Mouse (Mus musculus) hindbrain, embryonic 14.5 days (tissue): ENCODE results near the gene Plet1. TPM values are rescaled to one million over a fixed set of nuclear protein-coding genes. Genes with fewer than 3 reads are reported as not detected.
A peak's percentile ranks its signal among the peaks of the same experiment; 100 is the strongest.

Source experiments
- ATAC-seq: fragments of 200-750 bp; cut with Nextera tagmentation; 2 replicates; pipeline ENCODE4 v1.8.0; 2017; ENCODE audit warnings: moderate number of reproducible peaks, mild to moderate bottlenecking, moderate TSS enrichment, moderate library complexity; ENCODE audit not compliant: low FRiP score
- DNase-seq: peaks from one replicate; pipeline ENCODE4 v3.0.0-alpha.2; 2015; ENCODE audit warnings: low spot score
- H3K27ac ChIP-seq: fragments of 300-500 bp; sonication (generic); 2 replicates; pipeline ENCODE4 v1.5.1; 2014; ENCODE audit warnings: mild to moderate bottlenecking, moderate library complexity
- H3K27me3 ChIP-seq: fragments of 300-500 bp; sonication (generic); 2 replicates; pipeline ENCODE4 v1.6.1; 2014; ENCODE audit warnings: mild to moderate bottlenecking, low read length, mixed read lengths; ENCODE audit not compliant: control insufficient read depth, insufficient read depth
- H3K36me3 ChIP-seq: fragments of 300-500 bp; sonication (generic); replicated peaks from 2 replicates; pipeline ENCODE4 v1.6.1; 2014; ENCODE audit not compliant: control insufficient read depth, insufficient read depth
- H3K4me1 ChIP-seq: fragments of 300-500 bp; sonication (generic); replicated peaks from 2 replicates; pipeline ENCODE4 v1.6.1; 2014; ENCODE audit warnings: antibody characterized with exemption, low read length, mixed read lengths; ENCODE audit not compliant: control insufficient read depth, insufficient read depth
- H3K4me2 ChIP-seq: fragments of 300-500 bp; sonication (generic); replicated peaks from 2 replicates; pipeline ENCODE4 v1.6.1; 2014; ENCODE audit warnings: mild to moderate bottlenecking, moderate library complexity
- H3K4me3 ChIP-seq: fragments of 300-500 bp; sonication (generic); replicated peaks from 2 replicates; pipeline ENCODE4 v1.5.1; 2014; ENCODE audit warnings: mild to moderate bottlenecking, low read length
- H3K9ac ChIP-seq: fragments of 300-500 bp; sonication (generic); 2 replicates; pipeline ENCODE4 v1.6.1; 2014
- H3K9me3 ChIP-seq: fragments of 300-500 bp; sonication (generic); 2 replicates; pipeline ENCODE4 v1.6.1; 2016; ENCODE audit warnings: low read length; ENCODE audit not compliant: control insufficient read depth
- WGBS: fragments of 180-500 bp; shearing (Covaris S2); extraction: QIAGEN DNeasy Blood & Tissue Kit; methylation state at CpG from one replicate; pipeline ENCODE4 v1.1.7; 2014; 5-methylcytosine and 5-hydroxymethylcytosine counted together
- polyA plus RNA-seq: library from polyadenylated mRNA; unstranded; fragments of >200 nt; fragmentation: Nextera tagmentation; extraction: Ambion mirVana; gene quantifications from 2 replicates; pipeline ENCODE4 v1.2.1, GENCODE M21; 2014

Plet1 gene
- polyA plus RNA-seq: 0.24 and 0.43 TPM in 2 replicates

GRCm38 (mm10) chr9:50494311-50494710 is at the start of gene Plet1:
Gene Plet1 (plus strand): TSS chr9:50494525.
- Histone ChIP-seq H3K4me1 (0 out of 2 replicates have a peak, but pooled peaks cover 7% of the 10 kb centered on the region), H3K27ac (no peak within 1 kb of the TSS), H3K4me3 (no peak within 1 kb of the TSS), H3K36me3 (no peaks in the 10 kb centered on the region), H3K9me3 (no peaks in the 10 kb centered on the region), H3K27me3 (no peaks in the 10 kb centered on the region), H3K4me2 (no peak within 1 kb of the TSS), H3K9ac (no peak within 1 kb of the TSS)
- DNase-seq: no peak
- WGBS: 86% methylated on average over 6 of the region's 6 CpGs
- no peak for ATAC-seq

- H3K9me3 ChIP-seq: no peaks in the 10 kb centered on the region
- H3K27ac ChIP-seq: no peak overlapping the region
- peak; percentile 57; the same call in 1 of the 2 replicates for ATAC-seq
- H3K9ac ChIP-seq: no peak overlapping the region
- H3K4me2 ChIP-seq: no peak overlapping the region
- H3K4me1 ChIP-seq: 0 out of 2 replicates have a peak, but pooled peaks cover 12% of the 10 kb centered on the region
- no peaks in the 10 kb centered on the region for H3K27me3 ChIP-seq
- 62% methylated on average over 13 of the region's 13 CpGs for WGBS
- no peaks in the 10 kb centered on the region for H3K36me3 ChIP-seq
- H3K4me3 ChIP-seq: no peak overlapping the region
- DNase-seq: peak; percentile 51
Measured at GRCm38 (mm10) chr9:50449048-50449447, 45.3 kb upstream of the Plet1 start.

DNA sequence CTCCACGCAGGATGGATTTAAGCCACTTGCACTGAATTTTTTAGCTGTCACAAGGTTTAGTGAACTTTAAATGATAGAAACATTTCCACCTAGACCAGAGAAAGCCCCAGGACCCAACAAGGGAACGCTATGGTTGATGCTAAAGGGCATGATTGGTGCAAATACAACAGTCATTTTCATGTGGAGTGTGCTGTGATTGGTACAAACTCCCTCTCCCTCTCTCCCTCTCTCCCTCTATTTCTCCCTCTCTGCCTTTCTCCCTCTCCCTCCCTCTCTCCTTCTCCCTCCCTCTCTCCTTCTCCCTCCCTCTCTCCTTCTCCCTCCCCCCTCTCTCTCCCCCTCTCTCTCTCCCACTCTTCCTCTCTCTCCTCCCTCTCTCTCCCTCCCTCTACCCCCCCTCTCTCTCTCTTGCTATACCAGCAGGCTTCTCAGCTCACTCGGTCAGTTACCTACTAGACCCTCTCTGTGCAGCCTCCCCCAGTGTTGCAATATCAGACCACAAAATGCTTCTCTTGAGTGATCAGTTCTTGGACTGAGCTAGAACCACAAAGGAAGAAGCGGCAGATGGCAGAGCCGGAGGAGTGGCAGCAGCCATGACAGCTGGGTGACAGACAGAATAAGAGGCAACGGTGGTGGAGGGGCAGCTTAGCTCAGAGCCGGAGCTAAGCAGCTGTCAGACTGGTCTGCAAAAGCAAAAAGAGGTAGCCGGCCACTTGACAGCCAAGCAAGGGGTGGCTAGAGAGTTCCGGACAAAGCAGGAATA is 42.7 kb upstream of the Plet1 start:
- Histone ChIP-seq H3K4me2 (peak overlapping the region; percentile 34), H3K27ac (peak overlapping the region; percentile 62), H3K36me3 (no peaks in the 10 kb centered on the region), H3K4me3 (no peak overlapping the region), H3K9ac (no peak overlapping the region), H3K4me1 (0 out of 2 replicates have a peak, but pooled peaks cover 12% of the 10 kb centered on the region), H3K27me3 (no peaks in the 10 kb centered on the region), H3K9me3 (no peaks in the 10 kb centered on the region)
- ATAC-seq: peak; percentile 65; the same call in 1 of the 2 replicates
- 40% methylated on average over 9 of the region's 9 CpGs for WGBS
- peak; percentile 34 for DNase-seq

GRCm38 (mm10) chr9:50452303-50452775 is 42.0 kb upstream of the Plet1 start:
- H3K27ac ChIP-seq: peak overlapping the region; percentile 62
- H3K4me1 ChIP-seq: 0 out of 2 replicates have a peak, but pooled peaks cover 9% of the 10 kb centered on the region
- 18% methylated on average over 10 of the region's 10 CpGs for WGBS
- H3K27me3 ChIP-seq: no peaks in the 10 kb centered on the region
- DNase-seq (peak; percentile 86), ATAC-seq (peak; percentile 48; the same call in 1 of the 2 replicates)
- peak overlapping the region; percentile 34 for H3K4me2 ChIP-seq
- H3K4me3 ChIP-seq: no peak overlapping the region
- no peak overlapping the region for H3K9ac ChIP-seq
- H3K36me3 ChIP-seq: no peaks in the 10 kb centered on the region
- no peaks in the 10 kb centered on the region for H3K9me3 ChIP-seq

- no peak overlapping the region for H3K9ac ChIP-seq
- H3K36me3 ChIP-seq: no peaks in the 10 kb centered on the region
- H3K4me3 ChIP-seq: no peak overlapping the region
- no peak overlapping the region for H3K4me2 ChIP-seq
- no peak for ATAC-seq
- DNase-seq: no peak
- no peaks in the 10 kb centered on the region for H3K27me3 ChIP-seq
- no peaks in the 10 kb centered on the region for H3K9me3 ChIP-seq
- H3K27ac ChIP-seq: no peak overlapping the region
- H3K4me1 ChIP-seq: 0 out of 2 replicates have a peak, but pooled peaks cover 2% of the 10 kb centered on the region
- 79% methylated on average over 7 of the region's 7 CpGs for WGBS
Measured at GRCm38 (mm10) chr9:50457596-50457995, 36.7 kb upstream of the Plet1 start.

DNA sequence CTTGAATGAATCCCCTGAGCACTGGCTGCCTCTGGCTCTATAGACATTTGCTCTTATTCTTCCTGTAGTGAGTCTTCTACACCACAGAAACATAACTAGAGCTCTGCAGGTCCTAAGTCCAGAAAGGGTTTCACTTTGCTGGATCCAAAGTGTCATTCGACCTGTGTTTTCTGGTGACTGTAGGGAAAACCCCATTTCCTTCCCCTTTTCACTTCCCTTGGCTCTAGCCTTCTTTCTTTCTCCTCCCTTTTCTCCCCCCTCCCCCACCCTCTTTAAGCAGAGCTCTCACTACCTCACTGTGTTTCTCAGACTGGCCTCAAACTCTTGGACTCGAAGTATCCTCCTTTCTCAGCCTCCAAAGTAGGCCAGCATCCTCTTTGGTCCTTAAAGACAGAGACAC is 34.8 kb upstream of the Plet1 start:
- no peak overlapping the region for H3K4me3 ChIP-seq
- WGBS: 51% methylated on average over 2 of the region's 2 CpGs
- H3K9ac ChIP-seq: no peak overlapping the region
- H3K27me3 ChIP-seq: no peaks in the 10 kb centered on the region
- H3K27ac ChIP-seq: no peak overlapping the region
- no peaks in the 10 kb centered on the region for H3K36me3 ChIP-seq
- no peaks in the 10 kb centered on the region for H3K9me3 ChIP-seq
- ATAC-seq (no peak), DNase-seq (no peak)
- no peak overlapping the region for H3K4me2 ChIP-seq
- no peaks in the 10 kb centered on the region for H3K4me1 ChIP-seq

DNA sequence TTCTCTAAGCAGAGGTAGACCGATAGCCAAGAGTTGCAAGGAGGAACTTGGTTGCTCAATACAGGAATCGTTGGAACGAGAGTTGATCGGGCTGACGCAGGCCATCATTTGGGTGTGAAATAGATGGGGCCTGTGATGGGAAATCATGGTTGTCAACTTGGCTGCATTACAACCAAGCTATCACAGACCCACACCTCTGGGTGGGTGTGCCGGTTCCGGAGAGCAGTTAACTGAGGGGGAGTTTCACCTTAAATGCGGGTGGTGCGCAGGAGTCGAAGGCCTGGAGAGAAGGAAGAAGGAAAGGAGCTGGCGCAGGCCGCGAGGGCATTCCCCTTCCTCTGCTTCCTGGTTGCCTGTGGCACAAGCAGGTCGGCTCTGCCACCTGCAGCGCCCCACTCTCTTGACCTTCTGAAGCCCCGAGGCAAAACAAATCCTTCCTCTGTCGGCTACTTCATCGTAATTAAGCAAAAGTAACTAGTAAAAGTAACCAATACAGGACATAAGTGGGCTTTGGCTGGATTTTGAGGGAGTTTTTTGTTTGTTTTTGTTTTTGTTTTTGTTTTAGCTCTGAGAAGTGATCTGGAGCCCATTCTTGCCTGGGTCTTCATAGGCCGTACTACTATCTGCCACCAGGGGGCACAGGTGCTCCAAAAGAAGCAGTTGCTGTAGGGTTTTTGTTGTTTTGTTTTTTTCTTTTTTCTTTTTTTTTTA is 31.7 kb upstream of the Plet1 start:
- no peak overlapping the region for H3K4me3 ChIP-seq
- peak overlapping the region; percentile 36; the same call in 1 of the 2 replicates for H3K9ac ChIP-seq
- H3K27me3 ChIP-seq: no peaks in the 10 kb centered on the region
- WGBS: 44% methylated on average over 19 of the region's 19 CpGs
- peak overlapping the region; percentile 36 for H3K4me2 ChIP-seq
- no peaks in the 10 kb centered on the region for H3K9me3 ChIP-seq
- H3K4me1 ChIP-seq: no peaks in the 10 kb centered on the region
- no peaks in the 10 kb centered on the region for H3K36me3 ChIP-seq
- no peak overlapping the region for H3K27ac ChIP-seq
- DNase-seq (peak; percentile 81), ATAC-seq (no peak)

DNA sequence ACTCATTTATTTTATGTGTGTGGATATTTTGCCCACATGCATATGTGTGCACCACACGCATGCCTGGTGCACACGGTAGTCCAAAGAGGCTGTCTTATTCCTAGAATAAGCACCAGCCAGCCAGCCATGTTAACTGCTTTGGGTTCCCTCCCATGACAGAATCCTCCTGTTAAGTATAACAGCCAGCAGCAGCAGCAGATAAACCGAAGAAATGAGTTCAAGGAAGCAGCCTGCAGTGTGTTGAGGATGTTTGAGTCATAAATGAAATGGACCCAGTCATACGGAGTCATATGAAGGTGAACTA is 31.2 kb upstream of the Plet1 start:
- Histone ChIP-seq H3K4me1 (no peaks in the 10 kb centered on the region), H3K36me3 (no peaks in the 10 kb centered on the region), H3K9ac (no peak overlapping the region), H3K27ac (no peak overlapping the region), H3K27me3 (no peaks in the 10 kb centered on the region), H3K9me3 (no peaks in the 10 kb centered on the region), H3K4me2 (peak overlapping the region; percentile 36), H3K4me3 (no peak overlapping the region)
- DNase-seq (no peak), ATAC-seq (no peak)
- WGBS: 35% methylated on average over 4 of the region's 4 CpGs

DNA sequence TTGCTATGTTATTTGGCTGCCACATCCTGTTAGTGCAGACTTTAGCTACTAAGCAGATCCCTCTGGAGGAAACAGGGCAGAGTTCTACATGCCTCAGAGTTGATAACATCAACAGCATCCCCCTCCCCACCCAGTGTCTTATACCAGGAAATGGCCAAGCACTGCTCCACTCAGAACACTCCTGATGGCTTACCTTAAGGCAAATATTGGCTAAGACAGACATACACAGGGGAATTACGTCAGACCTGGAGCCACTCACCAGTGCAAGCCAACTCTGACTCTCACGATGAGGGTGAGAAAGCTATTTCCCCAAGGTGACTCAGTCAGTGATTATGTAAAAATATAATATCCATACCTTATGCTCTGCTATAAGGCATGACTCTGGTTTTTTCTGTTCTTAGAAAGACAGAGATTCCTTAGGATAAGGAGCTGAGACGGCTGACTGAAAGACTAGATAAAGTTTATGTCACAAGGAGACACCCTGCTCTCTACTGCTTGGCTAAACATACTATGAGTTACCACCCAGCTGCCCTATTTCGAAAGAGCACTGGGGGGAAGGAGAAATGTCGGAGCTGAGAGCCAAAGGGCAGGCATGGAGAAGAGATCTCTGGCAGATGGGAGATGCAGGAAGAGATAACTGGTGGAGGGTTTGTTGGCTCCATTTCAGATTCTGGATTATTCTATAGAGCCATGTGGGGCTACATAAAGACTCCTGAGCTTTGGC is 23.8 kb upstream of the Plet1 start:
- no peak for ATAC-seq
- 91% methylated on average over 5 of the region's 5 CpGs for WGBS
- Histone ChIP-seq H3K9me3 (no peaks in the 10 kb centered on the region), H3K9ac (no peak overlapping the region), H3K4me2 (no peak overlapping the region), H3K27me3 (no peaks in the 10 kb centered on the region), H3K36me3 (no peaks in the 10 kb centered on the region), H3K4me1 (no peaks in the 10 kb centered on the region), H3K4me3 (no peak overlapping the region), H3K27ac (no peak overlapping the region)
- no peak for DNase-seq
